20 mouse cellular contexts compared by ENCODE assay signal in genomic region chr2:3924696-3925095, GRCm38 (mm10).
"Had no signal": no experiment of that assay in that cellular context is flagged by ENCODE, and none has a peak within 500 bp of the region (broad histone marks: within the 10 kb centered on the region; RNA-seq: fewer than 3 reads in every experiment).

No protein-coding gene starts in this region.

- H3K27ac ChIP-seq: heart, adult 2 months; hindbrain, embryonic 10.5 days; hindbrain, embryonic 12.5 days; hindbrain, embryonic 14.5 days; intestine, embryonic 15.5 days; left cerebral cortex, adult 2 months; limb, embryonic 10.5 days; limb, embryonic 12.5 days had no signal

- H3K4me1 ChIP-seq: heart, embryonic 12.5 days; intestine, embryonic 15.5 days; limb, embryonic 12.5 days had no signal

- H3K27me3 ChIP-seq: heart, embryonic 12.5 days; hindbrain, embryonic 12.5 days; intestine, embryonic 15.5 days; limb, embryonic 12.5 days had no signal

- H3K36me3 ChIP-seq: heart, embryonic 12.5 days; hindbrain, embryonic 10.5 days; hindbrain, embryonic 12.5 days; intestine, embryonic 15.5 days; limb, embryonic 10.5 days; limb, embryonic 12.5 days had no signal

- H3K4me3 ChIP-seq: heart, adult 2 months; heart, embryonic 12.5 days; hindbrain, embryonic 10.5 days; hindbrain, embryonic 12.5 days; intestine, embryonic 15.5 days; left cerebral cortex, adult 2 months; limb, embryonic 10.5 days; limb, embryonic 12.5 days had no signal

- DNase-seq: gastrocnemius, postnatal 14 days; gastrocnemius, postnatal 36 days; heart, adult 2 months; heart, postnatal 10 days; heart, postnatal 4 days; kidney, adult 18-20 months; kidney, adult 8-10 months; kidney, postnatal 10 days; kidney, postnatal 25 days; kidney, postnatal 4 days; layer of hippocampus, adult 9-11 months; liver had no signal
